Mouse (Mus musculus): ENCODE measurements around the gene A630095N17Rik. TPM values are rescaled to one million over a fixed set of nuclear protein-coding genes. Genes with fewer than 3 reads are reported as not detected.

A630095N17Rik gene
- polyA plus RNA-seq (2012): not detected in 2 replicates

- TF ChIP-seq GATA1 (IDR thresholded peaks at IDR 0.05; ENCODE audit: low read length): no peak
Measured at GRCm38 (mm10) chr1:75231664-75232152, at the start of gene A630095N17Rik. A630095N17Rik (minus strand) TSS chr1:75232102.

- no peak for TF ChIP-seq GATA1 (IDR thresholded peaks at IDR 0.05; ENCODE audit: low read length)
Measured at GRCm38 (mm10) chr1:75278228-75278627, 46.3 kb upstream of the A630095N17Rik start, which contains the start of gene Resp18. Resp18 (minus strand) TSS chr1:75278415.

- TF ChIP-seq GATA1 (IDR thresholded peaks at IDR 0.05; ENCODE audit: low read length): no peak
Measured at GRCm38 (mm10) chr1:75277195-75278188, 45.6 kb upstream of the A630095N17Rik start.

DNA sequence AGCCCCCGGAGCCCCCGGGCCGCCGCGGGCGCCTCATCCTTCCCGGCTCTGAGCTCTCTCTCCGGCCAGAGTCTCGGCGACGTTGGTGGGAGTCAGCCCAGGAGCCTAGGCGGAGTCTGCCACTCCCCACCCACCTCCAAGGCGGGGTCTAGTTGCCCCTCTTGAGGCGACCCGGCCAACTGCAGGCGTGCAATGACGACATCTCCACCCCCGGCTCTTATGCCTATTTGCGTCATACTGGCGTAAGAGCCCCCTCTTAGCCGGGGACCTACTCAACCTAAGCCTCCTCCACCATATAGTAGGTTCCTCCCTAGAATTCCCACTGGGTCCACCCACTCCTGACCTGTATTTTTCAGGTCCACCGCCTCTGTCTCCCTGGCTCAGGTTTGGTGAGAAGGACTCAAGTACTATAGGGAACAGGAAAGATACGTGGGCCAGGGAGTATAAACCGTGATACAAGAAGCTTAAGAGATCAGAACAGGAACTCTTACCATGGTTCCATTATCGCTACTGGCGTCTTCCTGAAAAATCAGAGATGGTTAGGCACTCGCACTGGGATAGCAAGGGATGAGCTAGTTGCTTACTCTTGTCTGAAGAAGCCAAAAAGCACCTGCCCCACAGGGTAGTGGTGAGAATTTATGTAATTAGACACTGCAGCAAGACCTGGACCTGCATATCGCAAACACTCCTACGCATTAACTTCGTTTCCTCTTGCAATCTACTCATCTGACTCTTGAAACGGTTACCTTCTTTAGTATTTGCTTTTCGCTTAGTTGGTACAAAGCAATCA is 32.4 kb upstream of the A630095N17Rik start, which contains the start of gene Ptprn:
Ptprn (minus strand) TSS at position 412 of the 790 bp plus-strand sequence.
- TF ChIP-seq GATA1 (IDR thresholded peaks at IDR 0.05; ENCODE audit: low read length): no peak

DNA sequence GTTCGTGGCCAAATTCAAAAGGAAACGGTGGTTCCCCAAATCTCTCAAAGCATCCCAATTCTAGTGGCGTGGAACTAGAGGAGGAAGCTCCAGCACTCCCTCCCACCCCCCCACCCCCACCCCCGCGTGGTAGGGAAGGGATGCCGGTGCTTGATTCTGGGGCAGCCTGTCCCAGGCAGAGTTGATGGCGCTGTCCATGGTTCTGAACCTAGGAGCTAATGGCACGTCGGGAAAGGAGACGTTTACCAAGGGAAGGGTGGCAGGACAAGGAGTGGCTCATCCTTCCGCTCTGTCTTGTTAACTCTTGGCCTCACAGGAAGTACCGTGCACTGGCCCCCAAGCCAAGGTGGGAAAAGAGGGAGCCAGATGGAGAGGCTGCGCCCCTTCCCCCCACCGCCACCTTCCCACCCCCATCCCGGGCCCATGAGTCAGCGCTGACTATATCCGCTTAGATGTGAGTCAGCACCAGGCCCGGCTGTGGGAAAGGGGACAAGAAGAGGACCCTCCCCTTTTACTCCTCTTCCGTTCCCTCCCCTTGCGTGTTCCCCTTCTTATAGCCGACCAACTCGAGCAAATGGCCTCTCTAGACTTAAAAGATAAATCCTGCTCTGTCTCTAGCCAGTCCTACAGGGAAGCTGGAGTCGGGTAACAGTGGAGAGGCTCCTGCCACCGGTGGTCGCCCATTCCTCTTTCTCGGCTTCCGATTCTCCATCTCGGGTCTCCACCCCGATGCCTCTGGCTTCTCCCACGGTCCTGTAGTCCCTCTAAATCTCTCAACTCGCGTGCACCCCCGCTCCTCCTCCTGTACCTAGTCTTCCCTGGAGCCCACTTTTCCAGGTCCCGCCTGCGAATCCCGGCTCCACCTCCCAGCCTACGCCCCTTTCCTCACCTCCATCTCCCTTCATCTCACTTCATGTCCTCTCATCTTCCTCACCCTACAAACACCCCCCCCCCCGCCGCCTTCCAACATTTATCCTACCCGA is 31.4 kb upstream of the A630095N17Rik start:
- TF ChIP-seq GATA1 (IDR thresholded peaks at IDR 0.05; ENCODE audit: low read length): no peak

DNA sequence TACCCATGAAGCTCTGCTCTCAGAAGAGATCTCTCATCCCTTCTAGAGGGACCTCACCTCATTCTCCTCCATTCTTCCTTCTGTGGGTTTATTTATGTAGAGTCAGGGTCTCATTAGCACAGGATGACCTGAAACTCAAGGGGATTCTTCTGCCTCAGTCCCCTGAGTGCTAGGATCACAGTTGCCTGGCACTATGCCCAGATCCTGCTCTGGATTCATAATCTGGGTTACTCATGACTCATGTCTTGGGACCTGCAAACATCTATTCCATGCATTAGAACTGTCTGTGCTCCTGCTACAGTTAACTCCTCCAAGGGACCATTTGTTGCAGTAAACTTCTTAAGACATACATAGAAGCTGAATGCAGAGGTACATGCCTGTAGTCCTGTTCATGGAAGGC is 29.4 kb upstream of the A630095N17Rik start:
- no peak for TF ChIP-seq GATA1 (IDR thresholded peaks at IDR 0.05; ENCODE audit: low read length)

- TF ChIP-seq GATA1 (IDR thresholded peaks at IDR 0.05; ENCODE audit: low read length): no peak
Measured at GRCm38 (mm10) chr1:75255516-75256046, 23.7 kb upstream of the A630095N17Rik start.

DNA sequence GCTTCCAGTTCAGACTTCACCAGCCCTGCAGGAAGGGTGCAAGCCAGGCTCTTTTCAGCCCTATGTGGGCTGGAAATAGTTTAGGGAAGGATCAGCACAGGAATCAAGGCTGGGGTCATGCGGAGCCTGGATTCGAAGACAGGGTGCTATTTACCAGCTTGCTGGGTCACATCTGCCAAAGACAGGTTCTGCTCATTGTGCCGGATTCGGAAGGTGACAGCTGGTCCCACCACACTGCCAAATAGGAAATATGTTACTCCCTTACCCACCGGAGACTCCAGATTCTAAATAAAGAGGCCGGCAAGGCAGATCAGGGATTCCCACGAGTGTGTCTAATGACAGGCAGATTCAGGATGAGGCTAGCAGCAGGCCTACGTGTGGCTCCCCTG is 22.7 kb upstream of the A630095N17Rik start:
- no peak for TF ChIP-seq GATA1 (IDR thresholded peaks at IDR 0.05; ENCODE audit: low read length)

DNA sequence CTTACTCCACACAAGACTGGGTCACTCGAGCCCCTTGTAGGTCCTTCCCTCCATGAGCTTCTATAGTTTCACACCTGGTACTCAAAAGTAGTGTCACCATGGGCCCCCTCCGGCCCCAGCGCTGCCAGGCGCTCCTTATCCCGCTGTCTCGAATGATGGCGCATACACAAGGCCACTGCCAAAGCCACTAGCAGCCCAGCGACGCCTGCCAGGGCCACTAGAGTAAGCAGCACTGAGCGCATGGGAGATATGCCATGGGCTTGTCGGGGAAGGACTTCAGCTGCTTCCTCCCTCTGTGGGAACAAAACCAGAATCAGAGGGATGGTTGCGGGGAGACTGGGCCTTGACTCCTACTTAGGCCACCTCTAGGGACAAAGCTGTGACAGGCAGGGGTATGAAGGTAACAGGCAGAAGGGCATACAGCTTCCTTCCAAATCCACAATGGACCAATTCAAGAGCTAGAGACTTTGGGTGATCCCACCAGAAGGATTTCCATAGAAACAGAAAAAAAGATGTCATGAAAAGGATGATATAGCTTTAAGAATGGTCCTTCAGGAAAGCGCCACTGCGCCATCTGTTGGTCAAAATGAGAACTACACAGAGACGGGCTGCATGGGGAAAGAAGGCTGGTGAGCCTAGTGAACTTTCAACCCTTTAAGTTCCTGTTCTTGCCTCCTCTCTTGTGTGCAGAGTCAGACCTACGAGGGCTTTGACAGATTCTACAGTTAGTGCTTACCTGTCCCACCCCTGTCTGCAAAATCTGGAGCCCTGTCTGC is 22.1 kb upstream of the A630095N17Rik start:
- TF ChIP-seq GATA1 (IDR thresholded peaks at IDR 0.05; ENCODE audit: low read length): no peak

- no peak for TF ChIP-seq GATA1 (IDR thresholded peaks at IDR 0.05; ENCODE audit: low read length)
Measured at GRCm38 (mm10) chr1:75253029-75253428, 21.1 kb upstream of the A630095N17Rik start.

GRCm38 (mm10) chr1:75252308-75252707 is 20.4 kb upstream of the A630095N17Rik start:
- TF ChIP-seq GATA1 (IDR thresholded peaks at IDR 0.05; ENCODE audit: low read length): no peak

GRCm38 (mm10) chr1:75251112-75251970 is 19.4 kb upstream of the A630095N17Rik start:
- no peak for TF ChIP-seq GATA1 (IDR thresholded peaks at IDR 0.05; ENCODE audit: low read length)

- TF ChIP-seq GATA1 (IDR thresholded peaks at IDR 0.05; ENCODE audit: low read length): no peak
Measured at GRCm38 (mm10) chr1:75250498-75250897, 18.6 kb upstream of the A630095N17Rik start.
